Mouse (Mus musculus): ENCODE measurements around the gene Cd8b1.

- no peak for TF ChIP-seq EP300 (IDR thresholded peaks at IDR 0.05; ENCODE audit: low read depth)
- peak; percentile 26 for TF ChIP-seq CTCF (IDR thresholded peaks at IDR 0.05; ENCODE audit: low read depth)
Observed at GRCm38 (mm10) chr6:71302097-71302731, 20.4 kb upstream of the Cd8b1 start.

Data from liver, postnatal 0 days (tissue).